Mouse (Mus musculus): ENCODE results near the gene Cfap54.
A peak's percentile ranks its signal among the peaks of the same experiment; 100 is the strongest.

Gene Cfap54

GRCm38 (mm10) chr10:93053315-93053714, 28.1 kb downstream of the Cfap54 start:
- DNase-seq (ENCODE audit: low spot score), result no peak

- peak; percentile 73 for DNase-seq (ENCODE audit: low spot score)
Measured at GRCm38 (mm10) chr10:93051016-93051726, 30.2 kb downstream of the Cfap54 start.

GRCm38 (mm10) chr10:93050571-93050970, 30.8 kb downstream of the Cfap54 start:
- DNase-seq (ENCODE audit: low spot score), result no peak

DNA sequence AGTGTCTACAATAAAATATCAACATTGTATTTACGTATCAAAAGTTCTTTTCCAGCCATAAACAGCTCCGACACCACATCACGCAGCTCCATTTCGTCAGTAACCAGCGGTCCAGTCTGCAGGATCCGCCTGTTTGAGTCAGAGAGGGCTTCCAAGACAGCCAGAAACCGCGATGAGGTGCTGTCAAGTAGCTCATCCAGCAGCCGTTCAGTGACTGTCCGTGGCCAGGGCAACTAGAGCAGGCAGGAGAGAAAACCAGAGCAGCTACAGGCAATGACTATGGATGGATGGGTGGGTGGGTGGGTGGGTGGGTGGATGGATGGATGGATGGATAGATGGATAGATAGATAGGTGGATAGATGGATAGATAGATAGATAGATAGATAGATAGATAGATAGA, 38.2 kb downstream of the Cfap54 start:
- no peak for DNase-seq (ENCODE audit: low spot score)

GRCm38 (mm10) chr10:93041850-93042249, 39.6 kb downstream of the Cfap54 start:
- no peak for DNase-seq (ENCODE audit: low spot score)

DNA sequence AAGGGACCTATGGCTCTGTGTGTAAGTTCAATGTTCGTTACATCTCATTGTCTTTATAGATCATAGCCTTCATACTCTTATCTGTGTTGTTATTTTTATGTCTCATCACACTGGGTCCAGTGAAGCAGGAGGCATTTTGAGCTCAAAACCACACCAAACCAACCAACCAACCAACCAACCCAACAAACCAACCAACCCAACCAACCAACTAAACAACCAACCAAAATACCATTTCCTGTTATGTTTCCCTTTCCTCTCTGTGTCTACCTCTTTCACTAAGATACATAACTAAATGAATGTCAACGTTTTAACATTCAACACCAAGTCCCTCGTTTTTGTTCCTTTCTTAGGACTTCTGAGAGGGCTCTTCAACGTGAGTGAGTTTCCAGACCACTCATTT, 40.0 kb downstream of the Cfap54 start:
- DNase-seq (ENCODE audit: low spot score), result no peak

GRCm38 (mm10) chr10:93036532-93036931, 44.9 kb downstream of the Cfap54 start:
- DNase-seq (ENCODE audit: low spot score), result no peak

- no peak for DNase-seq (ENCODE audit: low spot score)
Measured at GRCm38 (mm10) chr10:93035489-93035888, 45.9 kb downstream of the Cfap54 start.

- no peak for DNase-seq (ENCODE audit: low spot score)
Measured at GRCm38 (mm10) chr10:93023295-93023694, 58.1 kb downstream of the Cfap54 start.

GRCm38 (mm10) chr10:93014059-93014795, 67.2 kb downstream of the Cfap54 start:
- DNase-seq (ENCODE audit: low spot score), result no peak

- no peak for DNase-seq (ENCODE audit: low spot score)
Measured at GRCm38 (mm10) chr10:93011085-93011484, 70.3 kb downstream of the Cfap54 start.

- DNase-seq (ENCODE audit: low spot score), result no peak
Measured at GRCm38 (mm10) chr10:93006970-93007369, 74.4 kb downstream of the Cfap54 start.

DNA sequence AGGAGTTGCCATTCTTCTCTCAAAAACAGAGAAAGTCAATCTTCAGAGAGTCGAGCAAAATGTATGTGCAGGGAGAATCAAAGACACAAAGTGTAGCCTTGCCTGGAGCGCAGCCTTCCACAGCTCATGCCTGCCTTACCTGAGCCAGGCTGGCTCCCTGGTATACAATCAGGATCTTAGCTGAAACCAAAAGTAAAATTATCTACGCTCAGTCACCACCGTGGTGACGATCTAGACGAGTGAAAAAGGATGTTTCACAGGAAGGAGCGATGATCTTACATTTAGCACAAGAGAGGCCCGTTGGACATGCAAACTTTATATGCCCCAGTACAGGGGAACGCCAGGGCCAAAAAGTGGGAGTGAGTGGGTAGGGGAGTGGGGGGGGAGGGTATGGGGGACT, 75.0 kb downstream of the Cfap54 start:
- DNase-seq (ENCODE audit: low spot score), result no peak

GRCm38 (mm10) chr10:92998536-92998935, 82.9 kb downstream of the Cfap54 start:
- DNase-seq (ENCODE audit: low spot score), result no peak

DNA sequence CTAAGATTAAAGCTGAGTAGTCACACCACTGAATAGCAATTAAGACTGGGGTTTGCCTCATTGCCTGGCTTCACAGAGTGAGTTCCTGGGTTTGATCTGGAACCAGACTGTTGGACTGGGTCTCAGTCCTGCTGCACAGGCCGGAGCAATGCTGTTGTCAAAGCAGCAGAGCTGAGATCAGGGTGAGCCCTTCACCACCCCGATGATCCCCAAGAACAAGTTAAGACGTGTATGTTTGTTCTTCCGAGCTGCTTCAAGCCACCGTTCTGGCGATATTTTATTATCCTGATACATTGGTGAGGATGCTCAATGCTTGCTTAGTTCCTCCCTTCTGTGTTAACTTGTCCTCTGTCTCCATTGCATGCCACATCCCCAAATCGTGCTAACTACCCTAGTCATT, 86.2 kb downstream of the Cfap54 start:
- no peak for DNase-seq (ENCODE audit: low spot score)

DNA sequence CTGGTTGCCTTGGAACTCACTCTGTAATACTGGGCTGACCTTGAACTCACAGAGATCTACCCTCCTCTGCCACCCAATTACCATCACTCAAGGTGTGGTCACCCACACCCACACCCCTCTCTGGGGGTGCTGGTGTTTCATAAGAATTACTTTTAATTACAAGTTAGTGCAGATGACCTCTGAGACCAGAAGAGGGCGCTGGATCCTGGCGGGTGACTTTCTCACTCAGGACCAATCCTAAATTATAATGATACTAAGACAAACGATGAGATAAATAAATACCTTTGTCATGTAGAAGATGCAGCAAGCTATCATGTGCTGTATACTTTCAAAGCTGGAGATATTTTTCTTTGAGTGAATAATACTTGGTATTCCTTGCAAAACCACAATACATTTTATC, 87.1 kb downstream of the Cfap54 start:
- no peak for DNase-seq (ENCODE audit: low spot score)

GRCm38 (mm10) chr10:92992526-92992925, 88.9 kb downstream of the Cfap54 start:
- DNase-seq (ENCODE audit: low spot score), result no peak

- no peak for DNase-seq (ENCODE audit: low spot score)
Measured at GRCm38 (mm10) chr10:92990576-92990975, 90.8 kb downstream of the Cfap54 start.

DNA sequence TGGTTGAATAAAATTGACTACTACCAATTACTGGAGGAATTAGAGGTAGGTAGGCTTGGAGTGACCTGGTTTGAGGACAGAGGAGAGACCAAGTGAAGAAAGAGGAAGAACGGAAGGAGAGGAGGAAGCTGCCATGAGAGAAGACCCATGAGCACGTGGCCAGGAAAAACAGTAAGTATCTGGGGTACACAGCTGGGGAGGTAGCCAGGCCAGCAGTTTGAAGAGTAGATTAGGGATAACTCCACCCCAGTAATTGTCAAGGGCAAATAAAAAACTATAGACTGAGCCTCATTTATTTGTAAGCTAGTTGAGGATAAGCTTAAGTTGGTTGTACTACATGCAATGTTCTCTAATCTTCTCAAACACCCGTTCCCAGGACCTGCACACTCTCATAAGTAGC, 116.3 kb downstream of the Cfap54 start:
- no peak for DNase-seq (ENCODE audit: low spot score)

- no peak for DNase-seq (ENCODE audit: low spot score)
Measured at GRCm38 (mm10) chr10:92950044-92950443, 131.4 kb downstream of the Cfap54 start.

DNA sequence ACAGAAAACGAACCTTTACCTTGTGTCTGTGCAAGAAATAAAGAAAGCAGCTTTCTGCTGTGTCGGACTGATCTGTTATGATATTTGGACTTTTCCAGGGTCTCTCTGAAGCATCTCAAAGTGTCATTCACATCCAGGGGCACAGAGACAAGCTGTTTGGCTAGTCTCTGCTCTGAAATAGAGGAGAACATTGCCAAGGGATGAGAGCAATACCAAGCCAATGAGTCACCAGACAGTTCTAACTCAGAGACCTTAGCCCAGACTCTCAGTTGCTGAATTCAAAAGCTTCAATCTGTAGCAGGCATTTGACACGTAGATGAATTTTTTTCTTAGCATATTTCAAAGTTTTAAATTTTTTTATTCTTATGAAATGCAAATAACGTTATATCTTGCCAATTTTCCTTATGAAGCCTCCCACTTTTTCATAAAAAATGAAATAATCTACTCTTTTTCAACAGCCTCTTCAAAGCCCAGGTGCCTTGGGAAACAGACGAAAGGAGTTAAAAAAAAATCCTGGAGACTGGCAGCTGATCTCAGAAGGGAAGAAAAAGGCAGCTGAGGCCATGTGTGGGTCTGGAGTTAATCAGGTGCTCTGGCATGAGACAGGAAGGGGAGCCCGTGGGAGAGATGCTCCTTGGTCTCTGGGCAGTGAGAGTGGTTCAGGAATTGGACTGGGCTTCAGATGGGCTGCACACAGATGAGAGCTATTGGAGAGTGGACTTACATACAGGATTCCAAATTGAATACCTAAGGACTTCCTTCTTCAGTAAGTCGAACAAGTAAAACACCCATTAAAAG, 138.4 kb downstream of the Cfap54 start:
- no peak for DNase-seq (ENCODE audit: low spot score)

DNA sequence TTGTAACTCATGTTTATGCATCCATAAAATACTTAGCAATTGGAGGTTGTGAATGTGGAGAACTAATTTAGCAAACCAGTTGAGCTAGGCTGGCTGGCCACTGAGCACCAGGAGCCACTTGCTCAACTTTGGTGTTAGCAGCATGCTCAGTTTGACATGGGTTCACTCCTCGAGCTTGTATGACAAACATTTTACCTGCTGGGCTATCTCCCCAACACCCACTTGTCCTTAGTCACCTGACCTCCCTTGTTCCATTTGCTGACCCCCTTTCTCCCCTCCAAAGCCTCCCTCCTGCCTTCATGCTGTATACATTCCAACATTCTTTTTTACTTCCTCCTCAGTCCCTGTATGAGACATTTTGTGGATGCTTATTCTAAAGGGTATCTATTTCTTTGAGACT, 139.8 kb downstream of the Cfap54 start:
- no peak for DNase-seq (ENCODE audit: low spot score)

DNA sequence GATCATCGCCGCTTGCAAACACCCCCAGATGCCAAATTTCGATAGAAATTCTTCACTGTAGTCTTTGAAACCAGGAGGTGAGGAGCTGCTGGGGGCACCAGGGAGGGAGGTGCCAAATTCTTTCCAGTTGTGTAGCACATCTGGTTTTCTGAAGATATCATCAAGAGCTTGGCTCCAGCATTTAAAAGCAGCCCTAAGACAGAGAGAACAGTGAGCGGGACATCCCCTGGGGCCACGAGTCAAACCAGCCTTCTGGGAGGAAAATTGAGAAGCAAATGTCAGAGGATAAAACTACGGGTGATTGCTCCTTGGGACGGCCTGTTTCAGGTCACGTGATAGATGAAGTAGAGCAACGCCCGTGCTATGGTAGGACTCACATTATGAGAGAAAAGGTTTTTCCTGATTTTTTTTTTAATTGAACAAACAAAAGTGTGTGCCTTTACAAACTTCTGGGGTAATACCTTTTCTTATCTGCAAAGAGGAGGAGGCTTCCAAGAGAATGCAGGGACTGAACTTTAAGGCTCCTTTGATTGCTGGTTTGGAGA, 143.6 kb downstream of the Cfap54 start:
- no peak for DNase-seq (ENCODE audit: low spot score)
